Mouse (Mus musculus) forebrain, embryonic 16.5 days (tissue): ENCODE measurements around the gene Amz2. TPM values are rescaled to one million over a fixed set of nuclear protein-coding genes. Genes with fewer than 3 reads are reported as not detected.
"Not testable (repeated sequence)": the region's sequence is repeated elsewhere in the genome, so short reads cannot be mapped to it uniquely, and the experiment has no call there.

Source experiments
- ATAC-seq: fragments of 200-750 bp; cut with Nextera tagmentation; 2 replicates; pipeline ENCODE4 v1.8.0; 2017; ENCODE audit warnings: mild to moderate bottlenecking, moderate library complexity
- H3K27ac ChIP-seq: fragments of 300-500 bp; sonication (generic); 2 replicates; pipeline ENCODE4 v1.5.1; 2014; ENCODE audit warnings: low read length, control low read depth
- H3K27me3 ChIP-seq: fragments of 300-500 bp; sonication (generic); replicated peaks from 2 replicates; pipeline ENCODE4 v1.6.1; 2014; ENCODE audit warnings: low read length; ENCODE audit not compliant: control insufficient read depth, insufficient read depth
- H3K36me3 ChIP-seq: fragments of 300-500 bp; sonication (generic); 2 replicates; pipeline ENCODE4 v1.6.1; 2014; ENCODE audit not compliant: control insufficient read depth, insufficient read depth
- H3K4me1 ChIP-seq: fragments of 300-500 bp; sonication (generic); replicated peaks from 2 replicates; pipeline ENCODE4 v1.6.1; 2014; ENCODE audit warnings: low read length; ENCODE audit not compliant: control insufficient read depth, insufficient read depth
- H3K4me2 ChIP-seq: fragments of 300-500 bp; sonication (generic); 2 replicates; pipeline ENCODE4 v1.6.1; 2014; ENCODE audit warnings: mild to moderate bottlenecking, low read length, control low read depth
- H3K4me3 ChIP-seq: fragments of 300-500 bp; sonication (generic); replicated peaks from 2 replicates; pipeline ENCODE4 v1.5.1; 2014; ENCODE audit warnings: mild to moderate bottlenecking, low read length, control low read depth
- H3K9ac ChIP-seq: fragments of 300-500 bp; sonication (generic); replicated peaks from 2 replicates; pipeline ENCODE4 v1.6.1; 2014; ENCODE audit warnings: low read depth, low read length, control low read depth
- H3K9me3 ChIP-seq: fragments of 300-500 bp; sonication (generic); 2 replicates; pipeline ENCODE4 v1.6.1; 2016; ENCODE audit warnings: low read length; ENCODE audit not compliant: control insufficient read depth
- WGBS: fragments of 180-500 bp; shearing (Covaris S2); extraction: QIAGEN DNeasy Blood & Tissue Kit; methylation state at CpG from one replicate; pipeline ENCODE4 v1.1.7; 2014; 5-methylcytosine and 5-hydroxymethylcytosine counted together
- polyA plus RNA-seq: library from polyadenylated mRNA; unstranded; fragments of >200 nt; fragmentation: Nextera tagmentation; extraction: Ambion mirVana; gene quantifications from 2 replicates; pipeline ENCODE4 v1.2.1, GENCODE M21; 2015

The Amz2 gene
- polyA plus RNA-seq, 1 experiment from 2014 or later, result 70.5 TPM

DNA sequence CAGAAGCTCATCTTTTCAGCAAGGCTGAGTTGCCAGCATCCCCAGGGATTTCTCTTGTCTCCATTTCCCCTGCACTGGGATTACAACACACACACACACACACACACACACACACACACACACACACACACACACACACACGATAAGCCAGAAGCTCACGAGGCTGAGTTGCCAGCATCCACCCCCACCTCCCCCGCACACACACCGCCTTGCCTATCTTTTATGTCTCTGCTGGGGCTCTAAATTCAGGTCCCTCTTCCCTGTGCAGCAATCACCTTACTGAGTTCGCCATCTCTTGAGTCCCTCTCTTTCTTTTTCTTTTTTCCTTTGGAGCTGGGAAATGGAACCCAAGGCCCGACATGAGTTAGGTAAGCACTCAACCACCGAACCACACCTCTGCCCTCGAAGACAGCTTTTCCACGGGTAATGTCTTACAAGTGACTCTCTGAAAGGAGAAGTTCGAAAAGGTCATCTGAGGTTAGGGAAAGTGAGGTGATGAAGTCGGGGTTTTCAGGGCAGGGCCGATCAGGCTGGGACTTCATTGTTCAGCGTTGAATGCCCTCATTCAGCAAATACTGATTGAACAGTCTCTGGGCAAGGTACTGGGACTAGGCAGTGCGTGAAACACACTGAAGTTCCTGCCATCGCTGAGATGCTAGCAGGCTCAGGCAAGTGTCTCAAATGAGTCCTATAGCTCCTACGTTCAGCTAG is 54.0 kb downstream of the Amz2 start:
- H3K4me2 ChIP-seq, result no peak overlapping the region
- H3K4me1 ChIP-seq, result 0 out of 2 replicates have a peak, but pooled peaks cover 2% of the 10 kb centered on the region
- no peak overlapping the region for H3K4me3 ChIP-seq
- WGBS, result 39% methylated on average over 16 of the region's 16 CpGs
- H3K36me3 ChIP-seq, result no peaks in the 10 kb centered on the region
- no peaks in the 10 kb centered on the region for H3K9me3 ChIP-seq
- ATAC-seq, result no peak
- H3K27me3 ChIP-seq, result no peaks in the 10 kb centered on the region
- H3K9ac ChIP-seq, result no peak overlapping the region
- H3K27ac ChIP-seq, result no peak overlapping the region

DNA sequence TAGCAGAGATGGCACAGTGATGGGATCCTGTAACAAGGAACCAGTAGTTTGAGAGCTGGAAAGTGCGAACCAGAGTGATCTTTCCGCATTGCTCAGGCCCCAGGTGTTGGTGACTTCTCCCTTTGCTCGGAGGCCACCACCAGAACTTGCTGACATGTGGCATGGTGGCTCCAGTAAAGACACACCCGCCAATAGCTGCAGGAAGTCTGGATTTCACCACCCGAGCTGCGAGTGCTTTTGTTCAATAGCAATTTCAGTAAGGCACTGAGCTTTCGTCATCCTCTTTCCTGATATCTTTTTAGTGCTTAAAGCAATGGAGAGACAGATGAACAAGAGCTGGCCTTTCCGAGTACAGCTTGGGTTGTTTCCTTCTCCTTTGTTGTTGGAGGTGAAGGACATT is 54.7 kb downstream of the Amz2 start:
- no peaks in the 10 kb centered on the region for H3K36me3 ChIP-seq
- WGBS, result 79% methylated on average over 8 of the region's 8 CpGs
- ATAC-seq, result no peak

DNA sequence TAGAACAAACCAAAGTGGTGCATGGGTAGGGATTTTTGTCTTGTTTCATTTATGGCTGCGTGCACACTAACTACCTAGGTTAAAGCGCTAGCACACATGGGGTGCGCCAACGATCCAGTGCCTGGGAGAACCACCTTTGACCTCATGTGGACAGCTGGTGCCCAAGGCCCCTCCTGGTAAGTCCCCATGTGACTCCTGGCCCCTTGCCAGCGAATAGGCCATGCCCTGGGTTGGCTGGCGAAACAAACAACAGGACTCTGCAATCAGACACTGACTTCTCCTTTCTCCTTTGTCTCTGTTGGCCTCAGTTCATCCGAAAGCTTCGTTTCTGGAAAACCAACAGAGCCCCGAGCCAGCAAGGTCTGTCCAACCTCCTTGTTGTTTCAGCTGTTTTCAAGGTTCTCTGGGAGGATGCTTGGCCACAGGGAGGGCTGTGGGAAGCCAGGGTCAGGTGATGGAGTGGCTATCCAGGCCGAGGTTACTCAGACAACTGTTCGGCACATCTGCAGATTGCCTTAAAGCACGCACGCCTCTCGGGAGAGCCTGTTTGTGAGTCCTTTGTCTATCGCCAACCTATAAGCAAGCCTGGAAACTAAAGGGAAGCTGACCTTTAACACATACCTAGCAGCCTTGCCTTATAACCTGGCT is 59.8 kb downstream of the Amz2 start:
- Histone ChIP-seq H3K4me3 (no peak overlapping the region), H3K36me3 (no peaks in the 10 kb centered on the region), H3K27ac (no peak overlapping the region), H3K27me3 (no peaks in the 10 kb centered on the region), H3K9me3 (no peaks in the 10 kb centered on the region), H3K9ac (no peak overlapping the region), H3K4me1 (no peaks in the 10 kb centered on the region), H3K4me2 (no peak overlapping the region)
- WGBS, result 85% methylated on average over 15 of the region's 15 CpGs
- no peak for ATAC-seq

More for the DNA sequence above, 54.7 kb downstream of the Amz2 start:
- Histone ChIP-seq H3K9ac (no peak overlapping the region), H3K9me3 (no peaks in the 10 kb centered on the region), H3K4me2 (no peak overlapping the region), H3K4me3 (no peak overlapping the region), H3K4me1 (0 out of 2 replicates have a peak, but pooled peaks cover 2% of the 10 kb centered on the region), H3K27me3 (no peaks in the 10 kb centered on the region), H3K27ac (no peak overlapping the region)

DNA sequence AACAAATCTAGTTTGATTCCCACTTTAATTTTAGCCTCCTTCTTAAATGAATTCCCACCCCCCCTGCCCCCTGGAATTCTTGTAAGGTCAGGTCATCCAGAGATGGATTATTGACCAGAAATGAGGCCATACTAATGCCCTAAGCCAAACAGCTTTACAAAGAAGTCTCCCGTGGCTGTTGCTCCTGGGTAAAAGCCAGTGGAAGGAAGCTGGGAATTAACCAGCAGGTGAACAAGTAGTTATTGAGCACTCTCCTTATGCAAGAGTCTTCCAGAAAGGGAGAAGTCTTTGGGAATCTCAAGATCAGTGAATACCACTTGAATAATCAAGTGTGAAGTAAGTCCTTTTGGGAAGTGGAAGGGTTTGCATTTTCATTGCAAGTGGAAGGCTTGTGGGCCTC is 61.4 kb downstream of the Amz2 start:
- no peak for ATAC-seq
- no peaks in the 10 kb centered on the region for H3K9me3 ChIP-seq
- no peak overlapping the region for H3K4me2 ChIP-seq
- H3K4me1 ChIP-seq, result no peaks in the 10 kb centered on the region
- H3K9ac ChIP-seq, result no peak overlapping the region
- no peaks in the 10 kb centered on the region for H3K36me3 ChIP-seq
- H3K4me3 ChIP-seq, result no peak overlapping the region
- H3K27ac ChIP-seq, result no peak overlapping the region
- no peaks in the 10 kb centered on the region for H3K27me3 ChIP-seq
- 14% methylated on average over 1 of the region's 1 CpGs for WGBS

DNA sequence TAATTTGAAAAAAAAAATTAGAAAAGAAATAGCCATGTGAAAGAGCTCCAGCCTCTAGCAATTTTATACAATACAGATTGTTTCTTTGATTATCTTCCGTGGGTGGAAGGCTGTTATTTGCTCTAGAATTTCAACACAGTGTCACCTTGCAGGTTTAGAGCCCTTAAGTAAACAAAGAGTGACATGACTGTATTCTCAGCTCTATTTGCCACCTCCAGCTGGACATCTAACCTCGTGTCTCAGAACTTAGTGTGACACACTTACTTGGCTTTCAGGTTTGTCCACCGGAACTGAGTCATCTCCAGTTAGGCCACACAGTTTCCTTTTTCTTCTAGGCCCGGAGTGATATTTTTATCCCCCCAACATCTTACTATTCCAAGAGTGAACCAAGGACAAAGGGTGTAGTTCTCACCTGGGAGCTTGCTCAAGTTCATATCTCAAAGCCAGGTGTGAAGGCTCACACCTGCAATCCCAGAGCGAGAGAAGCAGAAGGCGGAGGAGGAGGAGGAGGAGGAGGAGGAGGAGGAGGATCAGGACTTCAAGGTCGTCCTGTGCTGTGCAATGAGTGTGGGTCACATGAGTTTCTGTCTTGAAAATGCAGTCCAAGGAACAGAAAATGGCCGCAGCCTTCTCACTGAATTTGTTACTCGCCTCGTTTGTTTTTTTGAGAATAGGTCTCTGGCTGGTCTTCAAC is 62.4 kb downstream of the Amz2 start:
- Histone ChIP-seq H3K9ac (no peak overlapping the region), H3K4me2 (no peak overlapping the region), H3K9me3 (no peaks in the 10 kb centered on the region), H3K4me1 (no peaks in the 10 kb centered on the region), H3K27ac (no peak overlapping the region), H3K4me3 (no peak overlapping the region), H3K27me3 (no peaks in the 10 kb centered on the region), H3K36me3 (no peaks in the 10 kb centered on the region)
- 91% methylated on average over 10 of the region's 10 CpGs for WGBS
- ATAC-seq, result no peak

DNA sequence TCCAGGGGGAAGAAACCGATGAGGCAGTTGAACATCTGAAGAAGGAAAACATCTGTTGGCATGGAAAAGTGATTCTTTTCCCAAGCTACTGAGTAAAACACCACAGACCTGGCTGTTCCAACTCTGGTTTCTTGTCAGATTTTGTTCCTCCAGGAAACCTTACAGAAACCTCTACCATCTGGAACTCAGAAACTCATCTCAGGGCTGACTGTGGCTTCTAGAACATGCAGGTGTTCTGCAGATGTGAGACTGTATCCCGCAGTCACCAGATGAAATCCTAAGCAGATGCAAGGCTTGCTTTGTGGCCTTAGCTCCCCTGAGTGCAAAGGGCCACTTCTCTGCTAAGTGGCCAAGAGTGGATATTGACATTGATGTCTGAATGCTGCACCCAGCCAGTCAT is 64.0 kb downstream of the Amz2 start:
- Histone ChIP-seq H3K9ac (no peak overlapping the region), H3K4me3 (no peak overlapping the region), H3K27ac (no peak overlapping the region), H3K4me2 (no peak overlapping the region), H3K27me3 (no peaks in the 10 kb centered on the region), H3K36me3 (no peaks in the 10 kb centered on the region), H3K9me3 (no peaks in the 10 kb centered on the region), H3K4me1 (no peaks in the 10 kb centered on the region)
- ATAC-seq, result no peak
- 94% methylated on average over 2 of the region's 2 CpGs for WGBS

DNA sequence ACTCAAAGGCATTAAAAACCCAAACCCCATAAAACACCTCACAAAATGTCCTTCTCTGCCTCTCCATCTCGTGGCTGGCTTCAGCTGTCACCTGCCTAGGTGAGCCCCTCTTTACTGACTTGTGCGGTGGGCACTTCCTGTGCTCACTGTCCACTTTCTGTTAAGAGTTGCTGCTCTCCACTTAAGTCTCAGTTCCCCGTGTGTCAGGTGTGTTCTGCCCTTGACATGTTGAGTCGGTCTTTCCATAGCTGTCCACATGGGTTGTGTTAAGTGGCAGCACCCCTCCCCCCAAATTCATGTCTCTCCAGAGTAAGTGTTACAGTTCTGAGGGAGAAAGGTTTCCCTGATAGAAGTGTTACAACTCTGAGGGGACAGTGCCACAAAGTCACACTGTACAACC is 66.1 kb downstream of the Amz2 start:
- no peaks in the 10 kb centered on the region for H3K36me3 ChIP-seq
- H3K9me3 ChIP-seq, result no peaks in the 10 kb centered on the region
- H3K4me3 ChIP-seq, result no peak overlapping the region
- no peak overlapping the region for H3K9ac ChIP-seq
- peaks cover 5% of the 10 kb centered on the region; the same call in 1 of the 2 replicates for H3K4me1 ChIP-seq
- H3K27me3 ChIP-seq, result no peaks in the 10 kb centered on the region
- ATAC-seq, result no peak
- no peak overlapping the region for H3K4me2 ChIP-seq
- WGBS, result 87% methylated on average over 4 of the region's 4 CpGs
- no peak overlapping the region for H3K27ac ChIP-seq

DNA sequence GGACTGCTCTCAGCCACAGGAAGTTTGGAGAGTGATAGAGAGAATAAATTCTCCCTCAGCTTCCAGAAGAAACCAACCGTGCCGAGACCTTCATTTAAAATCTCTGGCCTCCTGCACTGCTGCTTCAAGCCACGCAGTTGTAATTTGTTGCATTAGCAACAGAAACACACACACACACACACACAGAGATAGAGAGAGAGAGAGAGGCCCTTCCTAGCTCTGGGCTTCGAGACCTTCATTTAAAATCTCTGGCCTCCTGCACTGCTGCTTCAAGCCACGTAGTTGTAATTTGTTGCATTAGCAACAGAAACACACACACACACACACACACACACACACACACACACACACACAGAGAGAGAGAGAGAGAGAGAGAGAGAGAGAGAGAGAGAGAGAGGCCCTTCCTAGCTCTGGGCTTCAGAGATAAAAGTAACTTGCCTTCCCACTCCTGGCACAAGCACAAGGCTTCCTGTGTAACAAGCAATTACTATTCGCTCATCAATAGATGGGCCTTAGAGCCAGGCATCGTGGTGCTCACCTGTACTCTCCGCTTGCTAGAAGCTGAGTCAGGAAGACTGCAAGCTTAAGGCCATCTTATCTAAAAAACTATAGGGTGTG is 67.2 kb downstream of the Amz2 start:
- H3K4me2 ChIP-seq, H3K4me3 ChIP-seq: not testable (repeated sequence)

More for the DNA sequence above, 67.2 kb downstream of the Amz2 start:
- ATAC-seq, H3K27me3 ChIP-seq, H3K9ac ChIP-seq, H3K27ac ChIP-seq, H3K36me3 ChIP-seq, H3K9me3 ChIP-seq: not testable (repeated sequence)
- peaks cover 13% of the 10 kb centered on the region for H3K4me1 ChIP-seq
- 77% methylated on average over 8 of the region's 8 CpGs for WGBS
